Mouse (Mus musculus) kidney, postnatal 0 days (tissue): ENCODE measurements around the gene Mroh8. TPM values are rescaled to one million over a fixed set of nuclear protein-coding genes. Genes with fewer than 3 reads are reported as not detected.
"Not testable (repeated sequence)": the region's sequence is repeated elsewhere in the genome, so short reads cannot be mapped to it uniquely, and the experiment has no call there.

Source experiments
- ATAC-seq: fragments of 200-750 bp; cut with Nextera tagmentation; replicated peaks from 2 replicates; pipeline ENCODE4 v1.8.0; 2017; ENCODE audit warnings: low read depth, moderate number of reproducible peaks, moderate TSS enrichment, moderate library complexity; ENCODE audit not compliant: low FRiP score
- DNase-seq: peaks from one replicate; pipeline ENCODE4 v3.0.0-alpha.2; 2016; ENCODE audit warnings: low spot score
- H3K27ac ChIP-seq: fragments of 300-500 bp; sonication (generic); 2 replicates; pipeline ENCODE4 v1.5.1; 2014; ENCODE audit warnings: mild to moderate bottlenecking
- H3K27me3 ChIP-seq: fragments of 300-500 bp; sonication (generic); 2 replicates; pipeline ENCODE4 v1.6.1; 2014; ENCODE audit warnings: low read length, mixed read lengths; ENCODE audit not compliant: insufficient read depth
- H3K36me3 ChIP-seq: fragments of 300-500 bp; sonication (generic); 2 replicates; pipeline ENCODE4 v1.6.1; 2014; ENCODE audit warnings: low read length, mixed read lengths; ENCODE audit not compliant: insufficient read depth
- H3K4me1 ChIP-seq: fragments of 300-500 bp; sonication (generic); replicated peaks from 2 replicates; pipeline ENCODE4 v1.6.1; 2014; ENCODE audit warnings: antibody characterized with exemption, low read length, mixed read lengths; ENCODE audit not compliant: insufficient read depth
- H3K4me2 ChIP-seq: fragments of 300-500 bp; sonication (generic); 2 replicates; pipeline ENCODE4 v1.6.1; 2014; ENCODE audit warnings: mild to moderate bottlenecking, low read length, moderate library complexity, mixed read lengths
- H3K4me3 ChIP-seq: fragments of 300-500 bp; sonication (generic); replicated peaks from 2 replicates; pipeline ENCODE4 v1.5.1; 2014; ENCODE audit warnings: low read depth, low read length
- H3K9ac ChIP-seq: fragments of 300-500 bp; sonication (generic); 2 replicates; pipeline ENCODE4 v1.6.1; 2014; ENCODE audit warnings: low read depth, low read length
- H3K9me3 ChIP-seq: fragments of 300-500 bp; sonication (generic); replicated peaks from 2 replicates; pipeline ENCODE4 v1.6.1; 2016; ENCODE audit warnings: low read length, inconsistent platforms, mixed read lengths
- CTCF ChIP-seq: IDR thresholded peaks from 2 replicates; pipeline ENCODE4 v1.5.1; 2016; ENCODE audit warnings: antibody characterized with exemption, low read depth, mild to moderate bottlenecking, moderate library complexity
- WGBS: fragments of 180-500 bp; shearing (Covaris S2); extraction: QIAGEN DNeasy Blood & Tissue Kit; methylation state at CpG from one replicate; pipeline ENCODE4 v1.1.7; 2014; 5-methylcytosine and 5-hydroxymethylcytosine counted together
- polyA plus RNA-seq: library from polyadenylated mRNA; unstranded; fragments of >200 nt; fragmentation: Nextera tagmentation; extraction: Ambion mirVana; gene quantifications from 2 replicates; pipeline ENCODE4 v1.2.1, GENCODE M21; 2015

Mroh8 gene
- polyA plus RNA-seq, 1 experiment from 2014 or later, result 0.29 TPM

DNA sequence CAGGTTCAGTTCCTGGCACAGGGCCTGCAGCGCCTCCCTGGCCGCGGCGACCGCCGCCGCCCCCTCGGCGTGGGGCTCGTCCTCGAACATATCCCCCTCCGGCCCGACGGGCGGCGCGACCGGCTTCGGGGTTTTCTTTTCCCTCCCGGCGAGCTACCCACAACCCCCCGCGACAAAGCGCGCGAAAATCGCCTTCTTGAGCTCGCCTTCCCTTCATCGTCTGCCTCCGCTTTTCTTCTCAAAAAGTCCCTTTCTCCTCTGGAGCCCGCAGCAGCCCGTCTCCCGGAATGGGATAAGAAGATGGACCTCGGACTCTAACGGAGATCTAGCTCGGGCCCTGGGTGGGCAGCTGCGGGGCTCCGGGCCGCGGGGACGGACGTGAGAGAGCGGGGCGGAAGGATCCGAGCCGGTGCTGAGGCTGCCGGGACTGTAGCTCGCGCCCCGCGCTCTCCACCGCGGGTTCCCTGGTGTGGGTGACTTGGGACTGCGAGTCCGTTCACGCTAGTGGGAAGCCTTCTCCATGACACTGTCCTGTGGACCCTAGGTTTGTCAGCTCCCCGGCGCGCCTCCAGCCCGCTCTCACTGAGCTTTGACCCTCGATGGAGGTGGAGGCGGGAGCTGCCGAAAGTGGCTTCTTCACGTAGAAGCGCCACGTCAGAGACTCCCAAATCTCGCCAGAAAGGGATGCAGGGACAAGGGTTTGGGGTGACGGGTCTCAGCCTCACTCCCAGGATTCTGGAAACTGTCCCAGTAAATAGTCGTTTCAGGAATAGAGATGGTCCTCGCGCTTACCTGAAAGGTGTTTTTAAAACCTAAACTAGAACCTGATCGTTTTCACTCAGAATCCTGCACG is 74.8 kb downstream of the Mroh8 start, which contains the start of gene Rbl1:
Rbl1 (minus strand) TSS at position 169 of the 853 bp plus-strand sequence.
- DNase-seq (peak; percentile 93), ATAC-seq (peak; percentile 85)
- Histone ChIP-seq H3K9ac (peak within 1 kb of the TSS; percentile 88), H3K4me2 (peak within 1 kb of the TSS; percentile 84), H3K27me3 (no peaks in the 10 kb centered on the region), H3K36me3 (no peaks in the 10 kb centered on the region), H3K4me1 (no peaks in the 10 kb centered on the region), H3K4me3 (peak within 1 kb of the TSS; percentile 85), H3K27ac (peak within 1 kb of the TSS; percentile 95), H3K9me3 (no peaks in the 10 kb centered on the region)
- peak; percentile 30 for TF ChIP-seq CTCF
- 1% methylated on average over 72 of the region's 73 CpGs for WGBS

DNA sequence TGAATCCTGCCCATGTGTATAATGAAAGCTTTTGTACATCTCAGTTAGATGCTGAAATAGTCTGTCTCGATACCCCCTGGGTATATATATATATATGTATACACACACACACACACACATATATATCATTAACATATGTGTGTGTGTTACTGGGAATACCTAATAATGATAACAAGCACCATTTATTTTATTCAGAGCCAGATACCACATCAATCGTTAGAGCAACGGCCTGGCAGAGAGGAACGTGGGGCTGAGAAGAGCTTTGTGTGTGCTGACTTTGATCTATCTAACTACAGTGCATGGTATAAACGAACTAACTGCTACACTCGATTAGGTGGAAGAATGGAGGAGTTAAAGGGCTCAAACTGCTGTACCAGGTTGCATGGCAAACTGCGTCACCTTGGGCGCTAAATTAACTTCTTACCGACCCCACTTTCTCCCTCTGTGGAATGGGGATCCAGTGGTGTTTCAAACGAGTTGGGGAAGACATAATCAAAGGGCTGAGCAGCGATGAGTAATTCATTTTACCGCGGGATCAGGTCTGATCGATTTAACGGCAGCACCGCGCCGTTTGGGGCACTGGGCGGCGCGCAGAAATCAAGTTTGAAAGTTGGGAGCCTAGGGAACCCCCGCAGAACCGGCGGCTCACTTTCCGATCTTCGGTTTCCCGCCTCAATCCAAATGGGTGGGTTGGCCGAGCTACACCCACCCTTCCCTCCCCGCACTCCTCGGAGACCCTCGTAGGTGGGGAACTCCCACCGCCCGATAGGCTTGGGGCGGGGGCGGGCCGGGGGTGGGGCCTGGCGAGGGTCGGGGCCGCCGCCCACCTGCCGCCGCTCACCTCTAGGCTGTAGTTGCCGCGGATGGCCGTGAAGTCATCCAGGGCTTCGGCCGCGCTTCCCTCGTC is 75.6 kb downstream of the Mroh8 start:
- WGBS, result 1% methylated on average over 49 of the region's 49 CpGs

DNA sequence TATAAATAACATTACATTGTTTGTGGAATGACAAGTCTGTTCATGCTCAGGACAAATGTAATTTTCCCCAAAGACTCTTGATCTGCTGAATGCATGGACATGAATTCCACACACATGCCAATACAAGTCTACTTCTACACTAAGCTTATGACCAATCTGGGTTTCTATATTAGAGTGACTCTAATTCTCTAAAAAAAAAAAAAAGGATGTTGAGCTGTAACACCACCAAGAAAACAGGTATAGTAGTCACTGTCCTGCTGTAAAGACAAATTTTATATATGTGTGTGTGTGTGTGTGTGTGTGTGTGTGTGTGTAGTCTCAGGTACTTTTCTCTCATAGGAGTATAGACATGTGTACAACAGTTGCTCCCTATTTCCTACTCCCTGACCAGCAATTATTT is 76.3 kb downstream of the Mroh8 start:
- no peaks in the 10 kb centered on the region for H3K27me3 ChIP-seq
- H3K4me3 ChIP-seq, result no peak overlapping the region
- ATAC-seq, result no peak
- H3K36me3 ChIP-seq, result no peaks in the 10 kb centered on the region
- no peaks in the 10 kb centered on the region for H3K4me1 ChIP-seq
- no peaks in the 10 kb centered on the region for H3K9me3 ChIP-seq
- no peak overlapping the region for H3K9ac ChIP-seq
- no peak overlapping the region for H3K27ac ChIP-seq
- DNase-seq, result no peak
- H3K4me2 ChIP-seq, result peak overlapping the region; percentile 84
- no peak for TF ChIP-seq CTCF

More for the DNA sequence above, 75.6 kb downstream of the Mroh8 start:
- ATAC-seq (no peak; the same call in none of the 2 replicates), DNase-seq (peak; percentile 59)
- Histone ChIP-seq H3K27me3 (no peaks in the 10 kb centered on the region), H3K27ac (peak overlapping the region; percentile 95), H3K9ac (peak overlapping the region; percentile 88), H3K36me3 (no peaks in the 10 kb centered on the region), H3K4me2 (peak overlapping the region; percentile 84), H3K4me3 (peak overlapping the region; percentile 85), H3K4me1 (no peaks in the 10 kb centered on the region), H3K9me3 (no peaks in the 10 kb centered on the region)
- no peak for TF ChIP-seq CTCF

DNA sequence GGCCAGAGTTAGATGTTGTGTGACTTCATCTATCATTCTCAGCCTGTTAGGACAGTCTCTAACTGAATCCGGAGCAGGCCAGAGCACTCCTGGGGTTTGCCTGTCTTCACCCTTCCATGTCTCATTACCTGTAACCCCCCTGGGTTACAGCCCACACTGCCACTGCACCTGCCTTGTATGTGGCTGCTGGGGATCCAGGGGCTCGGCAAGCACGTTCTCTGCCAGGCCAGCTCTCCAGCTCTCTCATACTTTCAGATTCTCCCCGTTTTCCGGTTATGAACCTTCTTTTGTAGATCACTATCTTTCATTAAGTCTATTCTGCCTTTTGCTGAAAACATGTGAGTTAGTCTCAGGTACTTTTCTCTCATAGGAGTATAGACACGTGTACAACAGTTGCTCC is 77.0 kb downstream of the Mroh8 start:
- H3K9me3 ChIP-seq, result no peaks in the 10 kb centered on the region
- H3K4me2 ChIP-seq, result no peak overlapping the region
- no peaks in the 10 kb centered on the region for H3K27me3 ChIP-seq
- TF ChIP-seq CTCF, result no peak
- H3K4me1 ChIP-seq, result no peaks in the 10 kb centered on the region
- WGBS, result 69% methylated on average over 6 of the region's 6 CpGs
- no peak for DNase-seq
- H3K27ac ChIP-seq, result no peak overlapping the region
- ATAC-seq, result no peak
- no peak overlapping the region for H3K9ac ChIP-seq
- H3K4me3 ChIP-seq, result no peak overlapping the region
- H3K36me3 ChIP-seq, result no peaks in the 10 kb centered on the region; the same call in 1 of the 2 replicates

DNA sequence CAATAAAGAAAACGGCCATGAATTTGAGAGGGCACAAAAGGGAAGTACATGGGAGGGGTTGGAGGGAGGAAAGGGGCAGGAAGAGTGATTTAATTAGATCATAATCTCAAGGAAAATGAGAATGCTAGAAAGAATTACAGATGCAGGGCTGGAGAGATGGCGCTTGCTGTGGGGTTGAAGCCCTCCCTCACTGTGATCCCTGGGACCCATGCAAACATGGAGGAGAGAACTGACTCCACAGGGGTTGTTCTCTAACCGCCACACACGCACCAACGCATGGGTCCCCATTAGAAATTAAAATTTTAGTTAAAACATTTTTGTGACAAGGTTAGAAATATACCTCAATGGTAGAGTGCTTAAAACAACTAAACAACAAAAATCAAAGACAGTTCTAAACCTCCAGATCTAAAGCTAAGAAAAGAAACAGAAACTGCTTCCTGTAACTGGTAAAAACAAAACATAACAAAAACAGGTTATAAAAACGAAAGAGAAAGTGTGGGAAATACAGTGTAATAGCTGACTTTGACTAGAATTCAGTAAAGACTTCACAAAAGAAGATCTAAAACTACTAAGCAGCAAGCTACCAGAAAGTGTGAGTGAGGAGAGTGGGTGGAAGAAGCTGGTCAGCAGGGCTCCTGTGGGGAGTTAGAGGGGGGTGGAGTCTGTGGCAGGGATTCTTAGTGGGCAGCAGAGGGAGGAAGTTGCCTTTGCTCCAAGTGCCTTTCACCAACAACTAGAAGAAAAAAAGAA is 78.1 kb downstream of the Mroh8 start:
- H3K36me3 ChIP-seq, result no peaks in the 10 kb centered on the region; the same call in 1 of the 2 replicates
- H3K4me3 ChIP-seq, result no peak overlapping the region
- H3K27ac ChIP-seq, result peak overlapping the region; percentile 47
- H3K9ac ChIP-seq, result no peak overlapping the region; the same call in 1 of the 2 replicates
- 0 out of 2 replicates have a peak, but pooled peaks have one; percentile 16 for TF ChIP-seq CTCF
- 70% methylated on average over 6 of the region's 6 CpGs for WGBS
- ATAC-seq, result no peak
- no peaks in the 10 kb centered on the region for H3K27me3 ChIP-seq
- H3K4me1 ChIP-seq, result no peaks in the 10 kb centered on the region
- DNase-seq, result peak; percentile 59
- H3K4me2 ChIP-seq, result peak overlapping the region; percentile 30
- no peaks in the 10 kb centered on the region for H3K9me3 ChIP-seq

DNA sequence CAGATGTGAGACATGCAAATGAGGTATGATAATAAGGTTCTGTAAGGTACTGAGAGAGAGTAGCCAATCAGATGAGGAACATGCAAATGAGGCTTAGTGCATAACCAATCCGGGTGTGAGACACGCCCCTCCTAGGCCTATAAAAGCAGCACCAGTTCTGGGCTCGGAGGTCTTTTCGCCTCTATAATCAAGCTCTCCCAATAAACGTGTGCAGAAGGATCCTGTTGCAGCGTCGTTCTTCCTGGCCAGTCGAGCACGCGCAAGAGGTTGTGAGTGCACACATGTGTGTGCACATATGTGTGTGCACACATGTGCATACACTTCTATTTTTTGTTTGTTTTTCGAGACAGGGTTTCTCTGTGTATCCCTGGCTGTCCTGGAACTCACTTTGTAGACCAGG is 80.9 kb downstream of the Mroh8 start:
- H3K36me3 ChIP-seq, result peaks cover 11% of the 10 kb centered on the region
- not testable (repeated sequence) for H3K4me3 ChIP-seq, H3K9ac ChIP-seq, H3K27ac ChIP-seq, H3K27me3 ChIP-seq, ATAC-seq, H3K4me1 ChIP-seq, H3K9me3 ChIP-seq, H3K4me2 ChIP-seq, DNase-seq
- WGBS, result 97% methylated on average over 11 of the region's 11 CpGs
